Mouse (Mus musculus): ENCODE results near the gene Tigar.

DNA sequence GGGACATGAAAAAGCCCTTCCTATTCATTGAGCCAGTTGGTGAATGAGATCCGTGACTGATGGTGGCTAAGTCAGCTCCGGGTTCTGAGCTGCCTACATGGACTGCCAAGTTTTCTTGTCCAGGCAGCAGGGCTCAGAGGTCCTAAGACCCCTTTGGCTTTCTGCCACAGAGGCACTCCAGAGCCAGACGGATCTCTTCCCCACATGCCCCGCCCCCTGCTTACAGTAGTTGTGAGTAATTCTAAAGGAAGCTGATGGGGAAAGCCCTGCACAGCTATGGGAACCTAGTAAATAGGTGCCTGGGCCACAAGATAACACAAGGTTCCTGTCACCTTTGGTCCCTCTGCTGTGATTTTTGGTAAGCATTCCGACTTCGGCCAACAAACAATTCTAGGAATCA lies 64.4 kb downstream of the Tigar start:
- TF ChIP-seq GATA1 (IDR thresholded peaks at IDR 0.05; ENCODE audit: borderline replicate concordance, low read length) (no peak), FLI1 (IDR thresholded peaks at IDR 0.05; ENCODE audit: low read length) (no peak)
